Mouse (Mus musculus) spleen, postnatal 14 days (tissue): ENCODE results near the gene Tmem190.

Experiments used
- DNase-seq, 2 experiments: peaks; one replicate each; pipeline ENCODE4 v3.0.0; 2021 to 2022; ENCODE audit warnings: low spot score in 2 of 2

Gene Tmem190

GRCm38 (mm10) chr7:4782759-4783158 lies at the start of gene Tmem190, which contains the start of gene Il11:
Gene Tmem190 (plus strand): TSS chr7:4782937.
Gene Il11 (minus strand): TSS chr7:4782859.
- DNase-seq, result no peak

GRCm38 (mm10) chr7:4732968-4733392 lies 49.8 kb upstream of the Tmem190 start:
- DNase-seq, result no peak

- DNase-seq, result no peak
Measured at GRCm38 (mm10) chr7:4739041-4739543, 43.6 kb upstream of the Tmem190 start.

- DNase-seq, result peak; percentile 84 to 88
Measured at GRCm38 (mm10) chr7:4739544-4740275, 43.0 kb upstream of the Tmem190 start, which contains the start of gene Kmt5c. Gene Kmt5c (plus strand): TSS chr7:4740115.

GRCm38 (mm10) chr7:4740309-4740727 lies 42.4 kb upstream of the Tmem190 start:
- DNase-seq, result no peak

GRCm38 (mm10) chr7:4741151-4741550 lies 41.6 kb upstream of the Tmem190 start:
- peak in 1 of 2 experiments; percentile 53 for DNase-seq

GRCm38 (mm10) chr7:4741672-4742481 lies 40.9 kb upstream of the Tmem190 start:
- no peak for DNase-seq

GRCm38 (mm10) chr7:4742482-4742819 lies 40.3 kb upstream of the Tmem190 start:
- DNase-seq, result no peak

GRCm38 (mm10) chr7:4743354-4743753 lies 39.4 kb upstream of the Tmem190 start:
- DNase-seq, result no peak

- no peak for DNase-seq
Measured at GRCm38 (mm10) chr7:4744886-4745285, 37.9 kb upstream of the Tmem190 start.

- DNase-seq, result no peak
Measured at GRCm38 (mm10) chr7:4746326-4746980, 36.3 kb upstream of the Tmem190 start.

GRCm38 (mm10) chr7:4747156-4747899 lies 35.4 kb upstream of the Tmem190 start:
- no peak for DNase-seq

- no peak for DNase-seq
Measured at GRCm38 (mm10) chr7:4748321-4748720, 34.4 kb upstream of the Tmem190 start.

GRCm38 (mm10) chr7:4749169-4749568 lies 33.6 kb upstream of the Tmem190 start:
- no peak for DNase-seq

GRCm38 (mm10) chr7:4751971-4752820 lies 30.5 kb upstream of the Tmem190 start:
- peak; percentile 59 to 68 for DNase-seq

GRCm38 (mm10) chr7:4752821-4753570 lies 29.7 kb upstream of the Tmem190 start, which contains the start of gene Cox6b2:
Gene Cox6b2 (minus strand): TSS chr7:4753094.
- peak; percentile 70 to 79 for DNase-seq

GRCm38 (mm10) chr7:4759670-4760069 lies 23.1 kb upstream of the Tmem190 start:
- DNase-seq, result no peak

- DNase-seq, result no peak
Measured at GRCm38 (mm10) chr7:4764946-4765710, 17.6 kb upstream of the Tmem190 start.

- no peak for DNase-seq
Measured at GRCm38 (mm10) chr7:4771202-4771601, 11.5 kb upstream of the Tmem190 start, which contains the start of gene Fam71e2. Gene Fam71e2 (minus strand): TSS chr7:4771302.
